Mouse (Mus musculus): ENCODE measurements around the gene Pilrb2.

Gene Pilrb2

DNA sequence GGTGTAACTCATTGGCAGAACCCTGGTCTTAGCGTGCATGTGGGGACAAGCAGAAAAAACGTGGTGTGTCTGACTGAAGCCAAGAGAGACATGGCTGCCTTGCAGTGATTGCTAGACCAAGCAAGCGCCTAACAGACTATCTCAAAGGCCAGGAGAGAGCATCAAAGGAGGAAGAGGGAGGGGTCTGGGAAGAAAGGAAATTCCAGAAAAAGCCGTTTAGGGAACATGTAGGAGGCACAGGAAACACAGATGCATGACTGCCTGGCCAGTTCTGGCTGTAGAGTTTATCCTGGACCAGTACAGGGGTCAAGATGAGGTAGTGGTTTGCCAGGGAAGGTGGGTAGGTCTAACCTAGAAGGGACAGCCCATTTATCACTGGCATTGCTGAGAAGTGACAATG lies 38.1 kb downstream of the Pilrb2 start:
- DNase-seq (ENCODE audit: low read depth, low spot score) = no peak

DNA sequence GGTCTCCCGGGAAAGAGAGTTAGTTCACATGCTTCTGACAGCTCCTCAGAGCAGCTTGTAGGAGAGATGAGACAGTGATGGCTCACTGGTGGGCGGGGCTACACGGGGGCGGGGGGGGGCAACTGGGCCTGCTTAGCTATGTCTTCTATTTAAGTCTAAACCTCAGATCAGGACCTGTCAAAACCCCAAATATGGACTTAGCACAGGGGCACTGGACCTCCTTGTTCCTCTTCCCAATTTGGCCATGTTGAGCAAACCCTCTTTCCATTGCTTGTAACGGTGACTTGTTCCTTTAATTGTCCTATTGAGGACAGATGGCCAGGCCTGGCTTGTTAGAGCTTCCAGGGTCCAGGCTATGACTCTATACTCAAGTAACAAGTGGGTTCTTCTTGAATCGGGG lies 40.1 kb downstream of the Pilrb2 start:
- DNase-seq (ENCODE audit: low read depth, low spot score) = no peak

DNA sequence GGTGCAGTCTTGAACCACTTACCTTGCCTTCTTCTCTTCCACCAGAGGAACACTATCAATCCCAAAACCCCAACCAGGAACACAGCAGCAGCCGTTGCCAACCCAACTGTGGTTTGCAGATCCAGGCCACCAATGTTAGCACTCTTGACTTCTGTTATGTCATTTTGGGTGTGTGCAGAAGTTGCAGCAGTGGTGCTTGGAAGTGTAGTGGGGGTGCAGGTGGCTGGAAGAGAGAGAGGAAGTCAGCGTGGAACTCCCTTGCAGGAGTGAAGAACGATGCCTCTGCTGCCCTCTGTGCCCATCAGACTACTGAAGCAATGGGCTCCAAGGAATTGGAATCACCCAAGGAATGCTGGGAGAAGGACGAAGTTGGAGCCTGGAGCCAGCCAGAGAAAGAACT lies 40.5 kb downstream of the Pilrb2 start:
- DNase-seq (ENCODE audit: low read depth, low spot score) = no peak

DNA sequence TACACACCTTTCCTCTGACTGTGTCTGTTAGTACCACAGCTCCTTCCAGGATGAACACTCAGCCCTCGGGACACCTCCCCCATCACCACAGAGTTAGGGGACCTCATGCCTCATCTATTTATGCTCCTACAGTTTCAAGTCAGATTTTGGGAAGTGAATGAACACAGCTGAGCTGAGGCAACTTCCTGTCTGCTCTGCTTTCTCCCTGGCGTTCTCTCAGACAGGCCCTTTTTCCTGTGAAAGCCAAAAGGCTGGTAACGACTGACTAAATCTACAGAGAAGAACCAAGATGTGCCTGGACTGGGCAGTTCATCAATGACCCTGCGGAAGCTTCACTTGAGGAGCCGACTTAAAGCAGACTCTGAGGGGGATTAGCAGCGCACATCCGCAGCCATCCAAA lies 41.4 kb downstream of the Pilrb2 start:
- DNase-seq (ENCODE audit: low read depth, low spot score) = no peak

DNA sequence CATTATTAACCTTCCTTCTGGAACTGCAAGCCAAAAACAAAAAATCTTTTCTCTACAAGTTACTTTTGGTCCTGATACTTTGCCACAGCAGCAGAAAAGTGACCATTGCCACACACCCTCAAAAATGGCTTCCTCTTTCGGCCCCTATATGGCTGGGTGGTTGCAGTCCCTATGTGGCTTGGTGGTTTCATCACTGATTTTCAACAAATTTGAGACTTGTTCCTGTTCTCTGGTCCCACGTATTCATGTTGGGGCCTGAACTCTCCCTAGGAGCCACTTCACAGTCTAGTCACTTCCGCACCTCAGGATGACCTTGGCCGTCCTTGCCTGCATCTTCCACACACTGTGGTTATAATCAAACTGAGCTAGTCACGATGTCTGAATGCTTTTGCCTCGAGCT lies 42.9 kb downstream of the Pilrb2 start:
- no peak for DNase-seq (ENCODE audit: low read depth, low spot score)

- DNase-seq (ENCODE audit: low read depth, low spot score) = no peak
These were observed 45.2 kb downstream of the Pilrb2 start for GRCm38 (mm10) chr5:137826421-137826820.

DNA sequence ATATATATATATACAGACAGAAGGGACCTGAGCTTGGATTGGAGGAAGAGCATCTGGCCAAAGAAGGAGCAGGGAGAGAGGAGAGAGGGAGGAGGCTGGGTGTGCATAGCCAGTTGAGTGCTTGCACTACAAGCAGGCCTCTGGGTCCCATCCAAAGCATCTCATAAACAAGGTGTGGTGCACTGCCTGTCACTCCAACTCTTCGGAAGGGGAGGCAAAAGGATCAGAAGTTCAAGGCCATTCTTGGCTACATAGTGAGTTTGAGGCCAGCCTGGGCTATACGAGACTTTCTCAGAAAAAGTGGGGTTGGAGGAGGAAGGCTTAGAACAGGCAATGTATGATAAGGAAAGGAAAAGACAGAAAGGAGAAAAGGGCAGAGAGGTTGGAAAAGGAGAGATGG lies 45.6 kb downstream of the Pilrb2 start:
- DNase-seq (ENCODE audit: low read depth, low spot score) = no peak

DNA sequence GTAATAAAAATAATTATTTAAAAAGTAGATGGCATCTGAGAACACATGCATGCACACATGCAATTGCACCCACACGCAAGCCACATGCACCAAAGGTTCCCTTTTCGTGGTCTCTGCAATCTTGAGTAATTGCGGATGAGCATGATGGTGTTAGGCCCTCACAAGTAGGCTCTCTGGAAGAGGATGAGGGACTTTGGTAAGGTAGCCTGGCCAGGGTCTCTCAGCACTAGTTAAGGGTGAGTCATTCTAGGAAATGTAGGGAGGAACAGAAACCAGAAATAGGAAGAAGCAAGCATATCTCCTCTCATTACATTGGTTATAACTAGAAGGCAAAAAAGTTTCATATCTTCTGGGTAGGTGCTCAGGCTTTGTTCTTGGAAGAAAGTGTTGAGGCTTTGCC lies 46.6 kb downstream of the Pilrb2 start:
- DNase-seq (ENCODE audit: low read depth, low spot score) = no peak

DNA sequence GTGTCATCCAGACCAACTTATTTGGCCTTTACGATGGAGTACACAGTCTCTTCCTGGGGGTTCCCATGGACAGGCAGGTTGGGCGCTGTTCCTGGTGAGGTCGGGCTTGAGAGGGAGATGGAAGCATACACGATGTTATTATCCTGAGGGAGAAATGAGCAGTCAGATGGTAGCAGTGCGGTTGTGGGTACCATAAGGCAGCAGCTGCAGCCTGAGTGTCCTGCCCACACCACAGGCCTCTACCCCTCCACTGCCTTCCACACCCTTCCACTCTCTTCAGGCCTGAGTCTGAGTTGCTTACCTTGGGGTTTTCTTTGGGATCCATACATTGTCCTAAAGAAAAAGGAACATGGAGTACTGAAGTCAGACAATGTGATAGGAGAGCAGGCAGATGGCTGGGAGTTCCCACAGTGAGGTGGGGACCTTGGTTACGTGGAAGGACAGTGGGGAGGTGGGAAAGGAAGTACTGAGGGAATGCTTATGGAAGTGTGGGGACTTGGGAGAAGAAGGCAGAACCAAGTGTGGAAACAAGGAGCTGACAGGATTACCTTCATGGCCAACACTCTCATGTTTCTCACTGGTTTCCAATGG lies 48.1 kb downstream of the Pilrb2 start:
- DNase-seq (ENCODE audit: low read depth, low spot score) = no peak

DNA sequence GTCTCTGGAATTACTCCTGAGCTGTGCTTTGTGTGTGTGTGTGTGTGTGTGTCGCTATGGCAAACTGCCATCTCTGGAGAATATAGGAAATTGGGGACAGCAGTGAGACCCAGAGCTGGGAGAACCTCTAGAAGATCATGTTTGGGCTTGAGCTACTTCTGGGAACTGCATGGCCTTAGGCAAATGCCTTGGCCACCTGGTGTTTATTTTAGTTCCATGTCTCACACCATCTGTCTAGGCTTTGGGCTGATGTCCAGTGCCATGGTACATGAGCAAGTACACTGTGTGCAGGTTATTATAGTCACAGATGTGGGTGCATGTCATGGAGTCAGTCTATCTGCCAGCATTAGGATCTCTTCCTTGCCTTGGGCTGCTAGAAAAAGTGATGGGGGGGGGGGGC lies 49.0 kb downstream of the Pilrb2 start:
- no peak for DNase-seq (ENCODE audit: low read depth, low spot score)

DNA sequence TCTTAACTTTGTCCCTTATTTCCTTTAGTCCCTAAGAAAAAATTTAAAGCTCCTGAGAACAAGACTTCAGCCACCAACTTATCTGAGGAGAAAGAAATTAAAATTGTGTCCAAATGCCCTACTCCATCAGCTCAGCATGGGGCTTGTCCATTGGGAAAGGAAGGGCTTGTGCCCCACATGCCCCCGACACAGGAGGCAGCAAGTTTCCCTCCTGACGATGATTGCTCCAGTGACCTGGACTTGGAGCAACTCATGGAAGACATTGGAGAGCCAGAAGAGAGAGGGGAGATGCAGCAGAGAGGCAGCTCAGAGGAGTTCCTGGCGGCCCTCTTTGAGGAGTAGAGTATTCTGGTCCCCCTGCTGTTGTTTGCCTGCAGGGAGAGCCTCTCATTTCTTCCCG lies 49.5 kb downstream of the Pilrb2 start:
- DNase-seq (ENCODE audit: low read depth, low spot score) = no peak

GRCm38 (mm10) chr5:137817466-137818222 lies 54.0 kb downstream of the Pilrb2 start:
- DNase-seq (ENCODE audit: low read depth, low spot score) = no peak
